Mouse (Mus musculus) common myeloid progenitor, adult 5-6 weeks (primary cell): ENCODE results near the gene Tpra1. TPM values are rescaled to one million over a fixed set of nuclear protein-coding genes. Genes with fewer than 3 reads are reported as not detected.

Experiments used
- ATAC-seq: replicated peaks from 2 replicates; pipeline ENCODE4 v1.8.0; 2016; ENCODE audit warnings: low read depth, mild to moderate bottlenecking, moderate TSS enrichment, inconsistent platforms; ENCODE audit not compliant: poor library complexity, severe bottlenecking
- total RNA-seq: library from RNA; stranded (forward); fragments of 200-1000, 187-1606 nt; gene quantifications from 2 replicates; pipeline ENCODE4 v1.2.3, GENCODE M21; 2017

Tpra1 gene
- total RNA-seq, 1 experiment from 2014 or later: 32.5 TPM

DNA sequence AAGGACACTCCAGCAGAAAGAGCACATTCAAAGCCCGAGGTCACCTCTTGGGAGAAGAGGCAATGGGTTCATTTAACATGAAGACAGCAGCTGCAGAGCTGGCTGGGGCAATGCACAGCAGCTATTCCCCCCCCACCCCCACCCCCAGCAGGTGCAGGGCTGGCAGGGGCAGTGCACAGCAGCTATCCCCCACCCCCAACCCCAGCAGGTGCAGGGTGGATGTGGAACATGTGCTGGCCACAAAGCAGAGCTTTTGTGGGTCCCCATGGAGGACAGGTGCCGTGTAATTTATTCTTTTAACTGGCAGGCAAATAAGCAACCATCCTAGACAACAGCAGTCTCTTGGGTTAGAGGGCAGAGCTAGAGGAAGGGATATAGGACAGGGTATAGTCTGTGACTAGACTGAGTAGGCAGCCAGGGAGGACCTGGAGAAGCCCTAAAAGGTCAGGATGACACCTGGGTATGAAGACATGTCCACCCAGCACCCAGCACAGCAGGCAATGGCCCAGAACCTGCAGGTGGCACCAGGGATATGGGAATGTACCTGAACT lies 15.6 kb upstream of the Tpra1 start:
- ATAC-seq: no peak

DNA sequence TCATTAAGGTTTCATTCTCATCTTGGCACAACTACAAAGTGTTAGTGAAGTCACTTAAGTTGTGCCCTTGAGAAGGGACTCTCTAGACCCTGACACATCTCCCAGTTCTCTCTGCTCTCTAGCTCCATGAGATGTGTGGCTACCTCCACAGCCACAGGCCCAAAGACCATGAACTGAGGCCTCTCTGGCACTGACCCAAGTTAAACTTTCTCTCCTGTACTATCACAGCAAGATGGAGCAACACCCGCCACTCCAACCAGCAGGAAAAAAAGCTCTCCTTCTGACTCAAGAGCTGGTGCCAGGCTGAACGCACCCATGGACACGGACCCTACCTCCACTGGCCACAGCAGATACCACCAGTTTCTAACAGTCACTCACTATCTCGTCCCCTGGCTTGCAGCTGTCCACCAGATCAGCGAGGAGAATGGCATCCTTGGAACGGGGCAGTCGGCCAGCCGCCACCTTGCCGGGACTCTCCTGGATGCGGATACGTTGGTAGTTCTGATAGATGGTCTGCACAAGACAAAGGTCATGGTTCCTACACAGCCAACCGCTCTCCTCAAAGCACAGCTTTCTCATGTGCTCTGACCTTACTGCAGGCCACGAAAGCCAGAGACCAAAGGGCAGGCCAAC lies 12.5 kb upstream of the Tpra1 start:
- ATAC-seq: no peak

DNA sequence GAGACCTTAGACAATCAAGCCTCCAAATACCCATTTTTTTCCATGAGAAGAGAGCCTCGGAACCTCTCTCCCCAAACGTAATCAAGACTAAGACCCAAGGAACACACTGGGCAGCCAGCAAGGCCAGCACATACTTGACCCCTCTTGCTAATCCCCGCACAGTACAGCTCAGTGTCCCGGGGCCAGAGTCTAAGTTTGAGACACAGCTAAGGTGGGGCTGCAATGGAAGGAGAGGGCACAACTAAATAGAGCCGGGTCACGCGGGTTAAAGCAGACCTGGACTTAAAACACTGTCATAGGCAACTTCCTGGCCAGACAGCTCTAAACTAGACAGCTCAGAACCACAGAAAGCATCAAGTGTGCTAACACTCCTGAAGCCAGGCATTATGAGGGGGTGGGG lies 11.2 kb upstream of the Tpra1 start:
- ATAC-seq: no peak

DNA sequence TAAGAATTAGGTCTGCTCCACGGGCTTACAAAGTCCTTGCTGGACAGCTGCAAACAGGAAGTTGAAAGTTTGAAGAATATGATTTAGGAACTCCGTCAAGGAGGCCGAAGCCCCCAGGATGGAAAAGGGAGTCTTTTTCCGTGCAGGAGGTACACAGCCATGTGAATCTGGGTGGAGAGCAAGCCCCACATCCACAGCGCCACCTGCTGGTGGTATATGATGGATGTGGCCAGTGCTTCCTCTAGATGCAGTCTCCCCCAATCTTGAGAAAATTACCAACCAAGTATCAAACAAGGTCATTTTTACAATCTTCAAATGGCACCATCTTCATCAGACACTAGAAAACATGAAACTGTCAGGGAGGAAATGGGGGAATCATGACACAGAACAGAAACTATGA lies 8.5 kb upstream of the Tpra1 start:
- ATAC-seq: 0 out of 2 replicates have a peak, but pooled peaks have one; percentile 41

DNA sequence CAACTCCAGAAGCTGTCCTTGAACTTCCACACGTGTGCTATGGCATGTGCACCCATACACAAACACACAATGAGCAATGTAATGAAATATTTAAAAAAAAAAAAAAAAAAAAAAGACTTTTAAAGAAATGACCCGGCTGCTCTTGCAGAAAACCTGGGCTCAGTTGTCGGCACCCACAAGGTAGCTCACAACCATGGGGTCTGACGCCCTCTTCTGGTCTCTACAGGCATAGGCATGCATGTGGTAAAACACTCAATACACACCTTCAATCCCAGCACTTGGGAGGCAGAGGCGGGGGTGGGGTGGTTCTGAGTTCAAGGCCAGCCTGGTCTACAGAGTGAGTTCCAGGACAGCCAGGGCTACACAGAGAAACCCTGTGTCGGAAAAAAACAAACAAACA lies 6.1 kb upstream of the Tpra1 start:
- ATAC-seq: no peak

DNA sequence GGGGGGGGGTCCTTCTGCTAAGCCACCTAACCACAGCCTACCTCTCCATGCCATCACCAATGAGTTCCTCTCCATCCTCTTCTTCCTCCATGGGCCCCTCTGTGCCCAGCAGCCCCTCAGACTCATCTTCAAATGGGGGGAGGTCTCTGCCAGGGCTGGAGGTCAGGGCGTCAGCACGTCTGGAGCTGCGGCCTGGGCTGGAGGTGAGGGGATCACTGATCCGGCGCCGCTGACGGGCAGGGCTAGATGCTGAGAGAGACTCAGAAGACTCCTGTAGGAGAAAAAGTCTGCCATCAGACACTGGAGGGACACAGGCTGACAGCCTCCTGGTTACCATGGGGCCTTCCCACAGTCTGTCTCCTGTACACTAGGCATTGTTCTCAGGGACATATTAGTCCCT lies 4.8 kb upstream of the Tpra1 start:
- no peak for ATAC-seq

DNA sequence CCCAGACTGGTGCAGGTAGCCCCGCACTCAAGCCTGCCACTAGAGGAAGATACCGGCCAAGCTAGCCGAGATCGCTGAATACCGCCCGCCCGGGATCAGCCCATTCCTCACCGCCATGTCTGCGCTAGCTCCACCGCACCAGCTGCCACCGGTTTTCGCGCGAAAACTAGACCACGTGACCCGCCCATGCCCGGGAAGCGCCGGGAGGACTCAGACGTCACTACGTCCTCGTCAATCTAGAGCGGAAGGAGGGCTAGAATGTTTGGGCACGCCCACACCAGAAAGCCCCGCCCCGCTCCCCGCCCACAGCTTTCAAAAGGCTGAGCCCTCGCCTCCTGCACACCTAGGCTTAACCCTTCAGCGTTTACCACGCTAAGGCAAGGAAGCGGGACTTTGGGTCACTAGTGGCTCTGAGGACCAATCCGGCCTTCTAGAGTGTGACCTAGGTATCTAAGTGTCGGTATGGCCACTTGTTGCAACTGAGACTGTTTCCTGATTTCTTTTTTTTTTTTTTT lies 3.5 kb upstream of the Tpra1 start, which contains the start of gene Mcm2:
Gene Mcm2, minus strand, starts transcription at position 247 of the 515 bp plus-strand sequence.
- ATAC-seq: peak; percentile 71

DNA sequence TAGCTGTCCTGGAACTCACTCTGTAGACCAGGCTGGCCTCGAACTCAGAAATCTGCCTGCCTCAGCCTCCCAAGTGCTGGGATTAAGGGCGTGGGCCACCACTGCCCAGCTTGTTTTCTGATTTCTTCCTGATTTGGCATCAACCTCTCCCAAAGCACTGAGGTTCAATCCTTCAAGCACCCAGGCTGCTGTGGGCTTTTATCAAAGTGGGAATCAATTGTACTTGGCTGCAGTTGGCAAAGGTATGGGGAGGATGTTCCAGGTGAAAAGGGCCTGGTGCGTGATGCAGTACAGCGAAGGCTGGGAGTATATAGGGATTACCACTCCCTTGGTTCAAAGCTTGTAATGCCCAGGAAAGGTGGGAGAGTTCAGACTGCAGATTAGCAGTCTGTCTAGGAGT lies 3.0 kb upstream of the Tpra1 start:
- no peak for ATAC-seq

DNA sequence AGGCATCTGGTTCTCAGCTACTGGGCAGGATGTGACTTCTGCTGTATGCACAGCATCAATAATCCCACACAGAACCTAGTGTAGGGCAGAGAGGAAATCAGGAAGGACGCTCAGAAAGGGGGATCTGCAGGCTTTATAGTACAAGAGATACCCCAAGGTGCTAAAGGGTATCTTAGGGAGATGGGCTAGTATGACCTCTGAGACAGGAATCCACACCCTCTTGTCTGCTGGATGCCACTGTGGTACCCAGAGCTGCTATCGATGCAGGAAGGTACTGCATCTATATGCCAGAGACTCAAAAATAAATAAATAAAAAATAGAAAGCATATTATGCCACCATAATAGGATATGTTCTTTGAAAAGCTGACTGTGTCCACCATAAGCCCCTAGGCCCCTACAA lies 2.4 kb upstream of the Tpra1 start:
- ATAC-seq: no peak

DNA sequence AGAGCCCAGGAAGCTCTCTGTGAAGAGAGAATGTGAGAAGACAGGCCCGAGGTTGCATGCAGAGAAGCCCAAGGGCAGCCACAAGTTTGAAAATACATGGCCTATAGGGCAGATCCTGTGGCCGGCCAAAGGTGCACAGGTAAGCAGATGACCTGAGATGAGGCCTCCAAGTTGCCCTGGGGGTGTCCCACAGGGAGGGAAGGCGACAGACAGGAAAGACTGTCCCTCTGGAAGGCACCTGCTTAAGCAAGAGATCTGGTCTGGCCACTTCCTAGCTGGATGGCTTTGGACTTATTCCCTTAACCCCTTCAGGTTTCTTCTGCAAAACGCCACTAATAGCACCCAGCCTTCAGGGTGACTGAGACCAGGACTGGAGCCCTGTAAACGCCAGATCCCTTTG lies 580 bp upstream of the Tpra1 start:
- ATAC-seq: no peak

DNA sequence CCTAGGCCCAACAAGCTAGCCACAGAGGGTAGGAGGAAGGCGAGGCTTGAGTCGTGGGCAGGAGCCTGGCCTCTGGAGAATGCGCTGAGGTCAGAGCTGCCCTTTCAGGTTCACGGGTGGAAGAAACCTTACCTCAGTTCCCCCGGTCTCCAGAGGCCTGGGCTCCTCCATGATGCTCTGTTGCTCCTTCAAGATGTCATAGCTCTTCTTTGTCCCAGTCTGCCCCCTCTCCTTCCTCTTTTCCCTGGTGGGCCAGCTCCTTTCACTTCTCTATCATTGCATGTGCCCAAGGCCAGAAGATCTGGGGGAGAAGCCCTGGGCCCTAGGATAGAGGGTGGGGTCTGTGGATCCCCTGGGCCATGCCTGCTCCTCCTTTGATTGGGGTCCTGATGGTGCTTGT lies 1.7 kb downstream of the Tpra1 start:
- peak; percentile 7; the same call in 1 of the 2 replicates for ATAC-seq

DNA sequence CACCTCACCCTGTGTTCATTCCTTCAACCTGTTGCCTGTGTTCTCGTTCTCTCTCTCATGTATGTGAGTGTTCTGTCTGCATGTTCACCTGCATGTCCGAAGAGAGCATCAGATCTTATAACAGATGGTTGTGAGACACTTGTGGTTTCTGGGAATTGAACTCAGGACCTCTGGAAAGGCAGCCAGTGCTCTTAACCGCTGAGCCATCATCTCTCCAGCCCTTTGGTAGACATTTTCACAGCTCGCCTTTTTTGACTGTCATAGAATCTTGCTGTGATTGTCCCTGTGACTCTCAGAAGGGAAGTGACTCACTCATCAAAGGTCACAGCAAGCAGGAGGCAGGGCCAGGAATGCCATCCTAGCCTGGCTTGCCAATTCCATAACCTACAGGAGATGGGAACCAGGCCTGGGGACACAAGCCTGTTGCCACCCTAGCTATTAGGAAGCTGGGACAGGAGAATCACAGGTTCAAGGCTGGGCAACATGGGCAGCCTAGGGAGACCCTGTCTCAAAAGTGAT lies 2.5 kb downstream of the Tpra1 start:
- no peak for ATAC-seq

DNA sequence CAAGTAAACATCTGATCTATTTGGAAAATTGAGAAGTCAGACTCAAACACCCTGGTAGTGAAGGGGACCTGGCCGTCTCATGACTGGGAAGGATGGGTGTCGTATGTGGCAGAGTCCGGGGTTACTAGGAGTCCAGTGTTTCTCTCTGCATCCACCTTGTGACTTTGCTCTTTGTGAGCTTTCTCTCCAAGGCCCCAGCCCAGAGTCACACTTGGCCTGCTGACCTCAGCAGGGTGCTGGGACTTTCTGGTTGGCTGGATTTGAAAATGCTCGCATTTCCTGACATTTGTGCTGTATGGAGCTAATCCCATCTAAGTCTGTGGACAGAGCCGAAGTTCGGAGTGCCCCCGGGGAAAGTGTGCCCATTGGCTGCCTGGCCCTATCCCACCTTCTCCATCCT lies 3.0 kb downstream of the Tpra1 start:
- no peak for ATAC-seq

DNA sequence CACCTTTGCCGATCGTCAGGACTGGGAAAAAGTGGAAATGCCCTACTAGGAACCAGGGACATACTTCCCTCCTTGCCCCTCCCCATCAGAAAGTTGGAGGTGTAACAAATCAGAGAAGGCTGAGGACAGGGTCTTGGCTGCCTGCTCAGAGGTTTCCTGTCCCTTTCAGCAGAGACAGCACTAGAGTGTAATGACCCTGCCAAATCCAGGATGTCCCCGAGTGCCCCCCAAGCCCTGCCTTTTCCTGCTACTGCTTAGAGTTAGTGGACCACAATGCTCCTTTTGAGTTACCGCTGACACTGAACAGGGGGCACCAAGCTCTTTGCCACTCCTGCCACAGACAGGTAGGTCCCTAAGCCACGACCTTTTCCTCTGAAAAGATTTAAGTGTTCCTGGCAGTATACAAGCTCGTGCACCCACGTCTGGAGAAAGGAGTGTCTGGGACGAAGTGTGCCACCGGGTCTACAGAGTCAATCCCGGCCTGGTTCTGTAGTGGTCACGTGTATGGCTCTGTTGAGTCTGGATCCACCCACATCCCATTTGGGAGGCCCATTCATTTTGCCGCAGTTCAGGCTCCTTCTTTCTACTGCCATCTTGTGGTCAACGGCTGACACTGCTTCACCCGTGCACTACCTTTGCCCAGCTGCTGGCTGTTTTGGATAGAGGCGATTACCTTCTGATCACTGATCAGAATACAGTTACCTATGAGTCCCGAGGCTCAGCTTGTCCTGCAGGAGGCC lies 4.5 kb downstream of the Tpra1 start:
- ATAC-seq: peak; percentile 43

DNA sequence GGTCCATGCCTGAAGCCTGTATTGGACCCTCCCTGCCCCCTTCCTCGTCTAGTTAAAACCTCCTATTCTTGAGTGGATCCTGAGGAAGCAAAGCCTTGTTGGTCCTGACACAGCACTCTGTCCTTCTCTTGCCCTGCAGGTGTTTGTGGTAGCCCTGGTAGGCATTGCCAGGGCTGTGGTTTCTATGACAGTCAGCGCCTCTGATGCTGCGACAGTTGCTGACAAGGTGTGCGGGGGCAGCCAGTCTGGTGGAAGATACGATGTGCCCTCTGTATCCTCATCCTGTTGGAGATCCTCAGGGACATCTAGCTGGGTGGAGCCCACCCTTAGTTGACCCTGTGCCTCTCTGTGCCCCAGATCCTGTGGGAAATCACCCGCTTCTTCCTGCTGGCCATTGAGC lies 7.1 kb downstream of the Tpra1 start:
- no peak for ATAC-seq

DNA sequence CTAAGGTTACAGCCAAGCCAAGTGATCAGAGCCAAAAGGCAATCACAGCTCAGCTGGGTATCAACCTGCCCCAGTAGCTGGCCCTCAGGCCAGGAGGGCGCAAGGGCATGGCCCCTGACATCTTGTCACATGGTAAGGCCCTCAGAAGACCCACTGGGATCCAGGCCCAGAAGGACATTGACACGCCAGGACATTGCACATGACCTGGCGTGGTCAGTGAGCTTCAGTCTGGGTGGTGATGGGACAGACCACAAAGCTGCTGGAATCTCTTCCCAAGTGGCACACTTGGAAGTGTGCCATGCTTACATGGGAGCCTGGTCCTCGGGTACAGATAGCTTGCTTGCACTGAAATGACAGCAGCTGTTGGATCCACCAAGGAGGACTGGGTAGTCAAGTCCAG lies 11.0 kb downstream of the Tpra1 start:
- no peak for ATAC-seq

DNA sequence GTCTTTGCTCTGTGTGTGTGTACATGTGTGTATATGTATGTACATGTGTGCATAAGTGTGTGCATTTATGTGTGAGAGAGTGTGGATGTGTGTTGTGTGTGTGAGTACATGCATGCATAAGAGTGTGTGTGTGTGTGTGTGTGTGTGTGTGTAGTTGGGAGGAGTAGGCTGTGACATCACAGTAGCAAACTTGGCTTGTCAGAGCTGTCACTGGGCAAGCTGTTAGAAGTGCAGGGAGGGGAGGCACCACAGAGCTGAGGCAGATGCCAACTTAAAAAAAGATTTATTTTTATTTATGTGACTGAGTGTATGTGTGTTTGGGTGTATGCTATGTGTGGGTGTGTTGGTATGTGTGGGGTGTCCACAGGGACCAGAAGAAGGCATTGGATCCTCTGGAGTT lies 11.4 kb downstream of the Tpra1 start:
- ATAC-seq: no peak

DNA sequence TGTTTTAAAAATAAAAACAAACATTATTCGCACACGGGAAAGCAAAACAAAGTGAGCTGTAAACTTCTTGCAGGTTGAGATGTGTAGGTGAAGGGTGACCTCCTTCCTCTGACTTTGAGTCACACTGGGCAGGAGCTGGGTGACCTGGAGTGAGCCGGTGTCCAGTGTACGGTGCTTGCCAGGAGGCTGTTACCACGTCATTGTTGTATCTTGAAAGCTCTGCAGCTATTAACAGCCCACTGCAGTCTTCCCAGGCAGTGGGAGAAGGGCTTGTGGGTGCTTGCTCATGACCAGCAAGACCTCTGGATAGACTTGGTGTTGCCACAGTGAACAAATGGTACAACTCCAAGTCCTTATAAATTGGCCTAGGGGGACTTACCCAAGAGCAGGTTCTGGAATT lies 12.7 kb downstream of the Tpra1 start:
- no peak for ATAC-seq

DNA sequence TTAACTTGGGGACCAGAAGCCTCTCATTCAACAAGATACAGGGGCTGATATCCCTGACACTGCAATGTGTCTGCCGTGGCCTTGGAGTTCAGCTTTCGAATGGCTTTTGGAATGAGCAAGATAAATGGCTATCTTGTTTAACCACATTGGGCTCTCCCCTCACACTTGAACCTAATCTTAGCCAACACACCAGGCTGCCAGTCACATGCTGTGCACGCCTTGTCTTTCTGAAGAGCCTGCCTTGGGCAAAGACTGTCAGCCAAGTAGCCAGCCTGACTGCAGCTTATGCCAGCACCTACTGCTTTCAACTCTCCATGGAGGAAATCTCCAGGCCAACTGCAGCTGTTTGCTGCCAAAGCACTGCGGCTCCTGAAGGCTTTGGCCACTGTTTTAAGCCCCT lies 13.5 kb downstream of the Tpra1 start:
- peak; percentile 83 for ATAC-seq

DNA sequence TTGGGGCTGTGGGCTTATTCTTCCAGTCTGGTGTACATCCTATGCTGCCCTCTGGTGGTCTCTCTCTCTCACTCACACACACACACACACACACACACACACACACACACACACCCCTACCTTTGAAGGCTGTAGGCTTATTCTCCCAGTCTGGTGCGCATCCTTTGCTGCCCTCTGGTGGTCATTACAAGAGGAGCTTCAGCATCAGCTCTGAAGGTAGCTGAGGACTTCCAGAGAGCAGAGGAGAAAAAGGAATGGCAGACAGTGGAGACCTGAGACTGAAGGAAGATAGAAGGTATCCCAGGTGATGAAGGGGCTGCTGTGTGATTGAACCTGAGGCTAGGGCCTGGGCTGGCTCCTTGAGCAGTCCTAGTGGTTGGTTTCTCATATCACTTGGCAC lies 14.1 kb downstream of the Tpra1 start:
- no peak for ATAC-seq

DNA sequence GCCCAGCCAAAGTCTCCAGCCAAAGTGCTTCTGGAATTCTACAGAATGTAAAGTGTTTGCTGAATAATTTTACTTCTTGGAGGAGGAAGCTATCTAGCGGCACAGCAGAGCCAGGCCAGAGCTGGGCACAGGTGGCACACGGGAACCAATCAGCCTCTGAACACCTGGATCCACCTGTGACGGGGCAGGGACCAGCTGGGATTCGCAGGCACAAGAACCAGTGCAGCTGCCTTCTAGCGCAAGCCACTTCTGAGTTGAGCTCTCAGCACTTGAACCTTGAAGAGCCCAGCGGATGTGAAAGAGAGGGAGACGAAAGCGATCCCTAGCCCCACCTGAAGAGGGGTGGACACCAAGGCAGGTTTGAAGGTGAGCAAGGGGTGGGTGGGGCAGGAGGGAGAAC lies 16.8 kb downstream of the Tpra1 start:
- ATAC-seq: no peak
